Mouse (Mus musculus) MEL (cell line): ENCODE results near the gene Pak7.

ENCODE experiments used
- BHLHE40 ChIP-seq: IDR thresholded peaks from 2 replicates; pipeline ENCODE4 v1.6.1; 2012; ENCODE audit warnings: low read depth, mild to moderate bottlenecking, inconsistent platforms, low read length, improper control_type of control experiment, borderline replicate concordance
- CHD1 ChIP-seq: IDR thresholded peaks from 2 replicates; pipeline ENCODE4 v1.6.1; 2012; ENCODE audit warnings: low read depth, mild to moderate bottlenecking, inconsistent platforms, low read length, improper control_type of control experiment
- CTCF ChIP-seq, 3 experiments: IDR thresholded peaks in 2 of 3; conservative IDR thresholded peaks in 1 of 3; 2 replicates each; pipeline ENCODE4 v1.5.1; 2011 to 2012; ENCODE audit warnings: low read length in 3 of 3, low read depth in 2 of 3, mild to moderate bottlenecking in 2 of 3, improper control_type of control experiment in 1 of 3, inconsistent platforms in 1 of 3, mixed read lengths in 1 of 3, moderate library complexity in 1 of 3; ENCODE audit not compliant: control insufficient read depth in 1 of 3, insufficient read depth in 1 of 3, poor library complexity in 1 of 3, severe bottlenecking in 1 of 3
- EP300 ChIP-seq, 2 experiments: IDR thresholded peaks; 2 replicates each; pipeline ENCODE4 v1.6.1; 2011; ENCODE audit warnings: improper control_type of control experiment in 2 of 2, low read length in 2 of 2, low read depth in 1 of 2, mild to moderate bottlenecking in 1 of 2
- ETS1 ChIP-seq: IDR thresholded peaks from 2 replicates; pipeline ENCODE4 v1.6.1; 2012; ENCODE audit warnings: low read depth, mild to moderate bottlenecking, inconsistent platforms, low read length, improper control_type of control experiment, moderate library complexity
- JUND ChIP-seq: IDR thresholded peaks from 2 replicates; pipeline ENCODE4 v1.6.1; 2011; ENCODE audit warnings: low read depth, mild to moderate bottlenecking, improper control_type of control experiment, low read length
- KAT2A ChIP-seq: conservative IDR thresholded peaks from 2 replicates; pipeline ENCODE4 v1.6.1; 2012; ENCODE audit warnings: low read depth, low read length, improper control_type of control experiment, inconsistent platforms
- POLR2A ChIP-seq, 2 experiments: IDR thresholded peaks; 2 replicates each; pipeline ENCODE4 v1.6.1; 2011 to 2012; ENCODE audit warnings: low read length in 2 of 2, mild to moderate bottlenecking in 2 of 2, control low read depth in 1 of 2, improper control_type of control experiment in 1 of 2, low read depth in 1 of 2, moderate library complexity in 1 of 2; ENCODE audit not compliant: control insufficient read depth in 1 of 2, insufficient read depth in 1 of 2, poor library complexity in 1 of 2
- RAD21 ChIP-seq: IDR thresholded peaks from 2 replicates; pipeline ENCODE4 v1.6.1; 2011; ENCODE audit warnings: mild to moderate bottlenecking, low read depth, low read length, improper control_type of control experiment
- RCOR1 ChIP-seq: IDR thresholded peaks from 2 replicates; pipeline ENCODE4 v1.6.1; 2012; ENCODE audit warnings: low read depth, mild to moderate bottlenecking, inconsistent platforms, low read length, improper control_type of control experiment
- SIN3A ChIP-seq: IDR thresholded peaks from 2 replicates; pipeline ENCODE4 v1.6.1; 2012; ENCODE audit warnings: low read length, improper control_type of control experiment, inconsistent platforms
- USF1 ChIP-seq: IDR thresholded peaks from 2 replicates; pipeline ENCODE4 v1.6.1; 2014; ENCODE audit warnings: low read depth, mild to moderate bottlenecking, inconsistent platforms, low read length, improper control_type of control experiment, moderate library complexity
- ZKSCAN1 ChIP-seq: IDR thresholded peaks from 2 replicates; pipeline ENCODE4 v1.6.1; 2012; ENCODE audit warnings: low read depth, mild to moderate bottlenecking, inconsistent platforms, low read length, improper control_type of control experiment, moderate library complexity
- ZNF384 ChIP-seq: IDR thresholded peaks from 2 replicates; pipeline ENCODE4 v1.6.1; 2012; ENCODE audit warnings: low read depth, mild to moderate bottlenecking, inconsistent platforms, low read length, improper control_type of control experiment

DNA sequence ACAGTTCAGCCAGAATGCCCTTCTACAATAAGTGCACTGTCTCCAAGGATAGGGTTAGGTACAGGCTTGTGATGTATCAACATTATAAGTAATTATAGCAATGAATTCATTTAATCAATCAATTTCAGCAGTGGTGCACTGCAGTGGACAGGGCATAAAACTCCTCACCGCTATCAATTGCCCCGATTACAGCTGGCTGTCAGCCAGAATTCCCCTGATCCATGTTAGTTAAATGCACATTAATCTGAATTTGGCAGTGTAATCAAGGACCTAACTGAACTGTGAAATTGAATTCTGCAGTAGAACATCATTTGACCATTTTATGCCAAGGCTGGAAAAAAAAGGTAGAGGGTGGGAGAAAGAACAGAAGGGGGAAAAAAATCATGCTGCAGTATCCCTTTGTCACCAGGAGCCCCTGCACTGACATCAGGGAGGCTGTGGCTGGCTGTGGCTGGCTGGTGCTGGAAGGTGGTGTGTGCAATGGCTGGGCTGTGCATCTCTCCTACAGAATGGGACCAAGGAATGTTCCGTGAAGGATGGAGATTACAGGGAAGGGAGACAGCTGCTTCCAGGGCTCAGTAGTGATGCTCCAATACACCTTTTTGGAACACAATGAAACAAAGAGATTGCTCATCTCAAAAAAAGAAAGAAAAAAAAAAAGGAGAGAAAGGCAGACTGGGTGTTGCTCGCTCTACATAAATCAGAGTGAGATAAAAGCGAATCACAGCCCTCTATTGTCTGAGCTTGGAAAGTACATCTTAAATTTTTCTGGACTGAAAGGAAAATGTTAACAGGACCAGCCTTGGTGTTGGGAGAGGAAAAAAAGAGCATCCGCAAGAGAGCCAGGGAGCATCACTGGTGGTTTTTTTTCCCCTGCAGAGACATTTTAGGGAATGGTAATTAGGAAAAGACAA lies 279.4 kb downstream of the Pak7 start:
- no peak for TF ChIP-seq SIN3A
- TF ChIP-seq KAT2A = no peak
- TF ChIP-seq CHD1 = no peak
- no peak for TF ChIP-seq BHLHE40
- TF ChIP-seq POLR2A (IDR thresholded peaks at IDR 0.05; ENCODE audit: control insufficient read depth in 1 of 2, insufficient read depth in 1 of 2, low read depth in 1 of 2, low read length in 2 of 2, poor library complexity in 1 of 2) = no peak
- TF ChIP-seq ZNF384 = no peak
- TF ChIP-seq ZKSCAN1 = no peak
- TF ChIP-seq RCOR1 = no peak
- TF ChIP-seq RAD21 = no peak
- TF ChIP-seq CTCF (IDR thresholded peaks at IDR 0.05 in 2 of 3, conservative IDR thresholded peaks at IDR 0.05 in 1 of 3; ENCODE audit: control insufficient read depth in 1 of 3, insufficient read depth in 1 of 3, low read depth in 2 of 3, low read length in 3 of 3, poor library complexity in 1 of 3, severe bottlenecking in 1 of 3) = no peak
- TF ChIP-seq ETS1 = no peak
- no peak for TF ChIP-seq EP300 (IDR thresholded peaks at IDR 0.05; ENCODE audit: low read depth in 1 of 2, low read length in 2 of 2)
- no peak for TF ChIP-seq USF1
- TF ChIP-seq JUND = no peak
